Mouse (Mus musculus): ENCODE measurements around the gene Hoxa6. TPM values are rescaled to one million over a fixed set of nuclear protein-coding genes. Genes with fewer than 3 reads are reported as not detected.

Gene Hoxa6
- total RNA-seq, 2 experiments from 2014 or later: not detected

DNA sequence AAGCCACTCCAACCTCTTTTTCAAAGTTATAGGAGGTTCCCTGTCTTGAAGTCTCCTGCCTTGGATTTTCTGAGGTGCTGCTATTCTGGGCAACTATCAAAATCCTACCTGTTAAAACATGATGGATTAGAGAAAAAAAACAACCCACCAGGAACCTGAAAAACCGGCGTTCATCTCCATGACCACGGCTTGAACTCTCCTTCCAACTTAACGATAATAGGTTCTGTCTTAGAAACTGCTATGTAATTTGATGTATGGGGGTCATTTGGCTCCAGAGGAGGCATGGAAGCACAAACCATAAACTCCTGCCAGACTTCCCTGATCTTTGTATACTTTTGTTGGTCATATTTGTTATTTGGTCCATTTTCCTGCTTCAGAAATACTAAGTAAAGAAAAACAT is 34.9 kb downstream of the Hoxa6 start:
- DNase-seq (ENCODE audit: extremely low spot score in 1 of 2, low spot score in 2 of 2): no peak
- intact Hi-C loops (cut with DNase I): no loop called here

DNA sequence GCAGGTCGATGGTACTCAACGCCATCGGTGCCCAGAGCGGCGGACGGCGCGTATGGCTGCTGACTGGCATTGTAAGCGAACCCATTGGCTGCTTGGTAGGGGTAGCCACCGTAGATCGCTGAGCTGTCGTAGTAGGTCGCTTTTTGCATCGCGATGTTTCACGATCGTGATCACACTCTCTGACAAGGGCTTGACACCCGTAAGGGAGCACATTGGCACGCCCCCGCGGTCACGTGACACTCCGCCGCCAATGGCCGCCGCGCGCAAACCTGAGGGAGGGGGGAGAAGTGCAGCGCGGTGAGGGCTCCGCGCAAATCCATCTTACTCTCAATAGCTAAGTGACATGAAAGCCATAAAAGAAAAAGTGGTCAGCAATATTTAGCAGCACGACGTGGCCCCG is 36.0 kb downstream of the Hoxa6 start:
- DNase-seq (ENCODE audit: extremely low spot score in 1 of 2, low spot score in 2 of 2): no peak
- intact Hi-C loops (cut with DNase I): no loop called here

DNA sequence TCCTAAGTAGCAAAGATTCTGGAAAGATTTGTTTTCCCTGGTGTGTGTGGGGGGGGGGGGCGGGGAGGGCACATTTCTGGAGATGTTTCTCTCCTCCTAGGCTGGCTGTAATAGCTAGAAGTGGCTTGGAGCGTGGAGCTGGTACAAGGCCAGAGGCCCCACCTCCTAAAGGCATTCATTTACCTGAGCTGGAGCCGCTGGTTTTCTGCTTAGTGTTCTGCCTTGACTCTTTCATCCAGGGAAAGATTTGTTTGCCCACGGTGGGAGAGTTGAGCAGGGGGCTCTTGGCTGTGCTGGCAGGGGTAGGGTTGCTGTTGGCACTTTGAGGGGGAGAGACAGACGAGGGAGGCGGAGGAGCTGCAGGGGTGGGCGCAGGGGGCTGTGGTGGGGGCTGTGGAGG is 36.6 kb downstream of the Hoxa6 start:
- no peak for DNase-seq (ENCODE audit: extremely low spot score in 1 of 2, low spot score in 2 of 2)
- intact Hi-C loops (cut with DNase I): no loop called here

DNA sequence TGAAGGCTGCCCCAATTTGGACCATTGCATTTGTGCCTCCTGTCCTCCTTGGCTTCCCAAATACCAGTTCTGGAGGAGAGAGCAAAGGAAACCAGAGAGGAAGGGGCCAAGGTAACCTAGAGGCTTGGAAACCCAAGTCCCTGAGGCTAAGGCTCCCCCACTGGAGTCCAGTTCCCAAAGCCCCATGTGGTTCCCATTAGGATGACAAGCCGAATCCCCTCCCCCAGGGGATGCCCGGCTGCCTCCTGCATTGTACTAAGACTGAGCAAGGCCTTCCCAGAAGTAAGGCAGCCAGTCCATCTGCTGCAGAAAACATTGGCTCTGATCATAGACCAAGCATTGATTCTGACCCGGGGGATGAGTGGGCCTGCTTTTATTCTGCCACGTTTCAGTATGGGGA is 37.2 kb downstream of the Hoxa6 start:
- no peak for DNase-seq (ENCODE audit: extremely low spot score in 1 of 2, low spot score in 2 of 2)
- intact Hi-C loops (cut with DNase I): no loop called here

DNA sequence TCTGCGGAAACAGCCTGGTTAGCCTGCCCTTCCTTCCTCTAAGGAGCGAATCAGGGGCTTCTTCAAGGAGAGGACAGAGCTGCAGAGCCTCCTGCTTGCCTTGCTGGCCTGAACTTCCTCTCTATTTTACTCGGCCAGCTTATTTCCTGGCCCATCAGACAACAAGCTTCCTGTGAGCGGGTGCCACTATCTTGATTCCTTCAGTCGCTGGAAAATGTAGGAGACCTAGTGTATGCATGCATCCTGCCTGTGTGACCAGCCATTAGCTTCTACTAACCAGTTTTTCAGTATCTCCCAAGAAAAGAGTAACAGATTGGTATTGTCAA is 37.7 kb downstream of the Hoxa6 start:
- DNase-seq (ENCODE audit: extremely low spot score in 1 of 2, low spot score in 2 of 2): no peak
- intact Hi-C loops (cut with DNase I): no loop called here

DNA sequence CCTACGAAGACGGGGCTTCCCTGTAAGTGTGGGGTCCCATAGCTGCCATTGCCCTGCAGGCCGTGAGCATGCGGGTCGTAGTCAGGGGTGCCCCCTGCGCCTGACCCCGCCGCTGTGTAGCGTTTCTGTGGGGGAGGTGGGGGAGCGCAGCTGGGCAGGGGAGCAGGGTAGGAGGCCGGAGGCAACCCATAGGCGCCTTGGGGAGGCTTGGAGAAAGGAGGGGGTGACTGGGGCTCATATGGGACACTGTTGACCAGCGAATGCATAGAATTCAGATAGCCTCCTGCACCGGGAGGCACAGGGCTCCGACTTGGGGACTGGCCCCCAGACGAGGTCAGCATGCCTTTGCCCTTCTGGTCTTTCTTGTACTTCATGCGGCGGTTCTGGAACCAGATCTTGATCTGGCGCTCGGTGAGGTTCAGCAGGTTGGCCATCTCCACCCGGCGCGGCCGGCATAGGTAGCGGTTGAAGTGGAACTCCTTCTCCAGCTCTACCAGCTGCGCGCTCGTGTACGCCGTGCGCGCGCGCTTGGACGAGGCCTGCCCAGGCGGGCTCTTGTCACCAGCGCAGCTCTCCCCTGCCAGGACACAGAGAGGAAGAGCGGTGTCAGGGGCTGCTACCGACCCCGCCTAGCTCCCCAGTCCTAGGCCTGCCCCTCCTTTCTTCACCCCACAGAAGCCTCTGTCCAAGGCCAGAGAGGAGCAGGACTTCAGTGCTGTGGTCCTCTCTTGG is 38.2 kb downstream of the Hoxa6 start:
- intact Hi-C loops (cut with DNase I): no loop called here
- no peak for DNase-seq (ENCODE audit: extremely low spot score in 1 of 2, low spot score in 2 of 2)

DNA sequence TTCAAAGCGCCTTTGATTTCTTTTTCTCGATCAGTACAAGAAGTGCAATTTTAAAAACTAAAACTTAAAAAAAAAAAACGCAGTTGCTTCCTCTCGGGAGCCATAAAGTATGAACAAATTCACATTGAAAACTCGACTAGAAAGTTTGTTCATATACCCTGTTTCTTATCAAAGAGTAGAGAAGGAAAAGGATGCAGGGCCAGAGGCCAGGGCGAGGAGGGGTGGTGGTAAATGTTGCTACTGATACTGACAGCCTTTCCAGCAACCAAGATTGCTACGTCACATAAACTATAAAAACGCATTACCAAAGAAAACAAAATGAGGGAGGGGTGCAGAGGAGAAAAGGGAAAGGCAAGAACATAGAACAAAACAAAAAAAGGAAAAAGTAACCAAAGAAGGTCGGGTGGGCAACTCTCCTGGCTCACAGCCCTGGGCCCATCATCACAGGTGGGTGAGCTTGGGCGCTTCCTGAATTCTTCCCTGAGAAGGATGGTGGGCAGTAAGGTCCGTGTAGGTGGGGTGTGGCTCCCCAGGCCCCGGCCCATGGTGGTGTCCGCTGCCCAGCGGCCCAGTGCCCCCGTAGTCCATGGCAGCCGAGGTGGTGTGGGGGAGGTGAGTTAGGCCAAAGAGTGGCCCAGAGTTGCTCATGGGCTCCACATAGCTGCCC is 38.9 kb downstream of the Hoxa6 start:
- no peak for DNase-seq (ENCODE audit: extremely low spot score in 1 of 2, low spot score in 2 of 2)
- intact Hi-C loops (cut with DNase I): loop anchor here (5.0 kb wide), 1 partner anchor 987 kb away; no protein-coding TSS in a partner anchor

DNA sequence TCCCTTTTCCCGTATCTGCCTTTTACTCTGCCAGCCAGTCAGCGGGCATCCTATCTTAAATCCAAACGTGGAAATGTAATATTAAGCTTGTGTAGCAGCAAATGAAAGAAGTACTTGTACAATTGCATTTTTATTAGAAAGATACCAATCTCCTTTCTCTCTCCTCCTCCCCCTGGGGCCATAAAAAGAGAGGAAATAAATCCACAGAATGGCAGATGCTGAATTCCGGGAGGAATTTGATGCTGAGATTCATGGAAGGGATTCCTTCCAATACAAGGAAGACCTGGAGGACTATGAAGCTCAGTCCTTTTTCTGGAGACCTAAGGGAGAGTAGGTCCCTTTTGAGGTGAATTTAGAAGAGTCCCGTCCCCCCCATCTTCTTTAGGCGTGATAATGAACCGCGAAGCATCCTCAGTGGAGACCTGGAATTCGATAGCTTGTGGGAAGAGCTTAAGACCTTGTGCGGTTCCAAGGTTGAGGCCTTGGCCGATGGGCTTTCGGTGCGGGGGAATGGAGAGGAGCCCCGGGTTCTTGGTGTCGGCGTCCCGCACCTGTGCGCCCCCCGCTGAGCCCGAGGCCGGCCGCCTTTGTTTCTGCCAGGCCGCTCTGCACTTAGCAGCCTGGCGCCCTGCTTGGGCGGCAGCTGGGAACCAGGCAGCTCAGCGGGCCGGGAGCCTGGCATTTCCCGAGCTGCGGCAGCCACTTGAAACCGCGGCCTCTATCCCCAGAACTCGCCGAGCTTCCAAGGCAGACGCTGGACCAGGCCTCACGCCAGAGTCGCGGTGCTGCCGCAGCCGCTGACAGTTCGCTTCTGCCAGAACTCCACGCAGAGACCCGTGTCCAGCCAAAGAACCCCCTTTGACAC is 40.1 kb downstream of the Hoxa6 start:
- DNase-seq (ENCODE audit: extremely low spot score in 1 of 2, low spot score in 2 of 2): no peak
- intact Hi-C loops (cut with DNase I): loop anchor here (5.0 kb wide), 1 partner anchor 986 kb away; no protein-coding TSS in a partner anchor

DNA sequence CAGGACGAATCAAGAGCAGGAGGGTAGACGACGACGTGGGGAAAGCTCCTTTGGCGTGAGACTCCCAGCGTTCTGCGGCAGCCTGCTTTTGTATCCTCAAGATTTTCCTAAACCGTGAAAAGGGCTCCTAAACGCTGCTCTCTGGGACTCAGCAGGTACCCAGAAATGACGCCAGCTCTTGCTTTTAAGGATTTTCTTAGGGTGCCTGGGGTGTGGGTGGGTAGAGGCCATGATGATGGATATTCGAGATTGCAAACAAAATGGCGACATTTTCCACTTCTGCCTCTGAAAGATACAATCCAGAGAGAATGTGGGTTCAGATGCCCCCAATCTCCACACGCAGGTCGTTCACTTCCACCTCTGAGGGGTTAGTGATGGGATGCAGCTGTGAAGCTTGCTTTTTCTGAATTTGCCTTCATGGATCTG is 40.8 kb downstream of the Hoxa6 start:
- DNase-seq (ENCODE audit: extremely low spot score in 1 of 2, low spot score in 2 of 2): no peak
- intact Hi-C loops (cut with DNase I): loop anchor here (5.0 kb wide), 1 partner anchor 985 kb away; no protein-coding TSS in a partner anchor

DNA sequence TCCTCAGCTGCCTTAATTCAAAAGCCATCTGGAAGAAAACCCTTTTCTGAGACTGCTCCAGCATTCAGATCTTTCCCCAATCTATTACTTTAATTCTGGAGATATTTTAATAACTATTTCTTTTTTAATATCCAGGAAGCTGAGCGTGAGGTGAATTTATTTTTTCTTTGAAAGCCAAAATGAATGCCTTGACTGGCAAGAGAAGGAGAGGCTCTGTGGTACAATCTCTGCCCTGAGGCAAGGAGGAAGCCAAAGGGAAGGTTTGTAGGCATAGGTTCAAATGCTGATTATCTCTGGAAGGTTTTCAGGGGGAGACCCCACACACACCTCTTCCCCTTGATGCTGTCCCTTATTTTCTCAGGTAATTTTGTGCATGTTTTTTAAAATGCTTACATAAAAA is 41.3 kb downstream of the Hoxa6 start:
- DNase-seq (ENCODE audit: extremely low spot score in 1 of 2, low spot score in 2 of 2): no peak
- intact Hi-C loops (cut with DNase I): loop anchor here (5.0 kb wide), 1 partner anchor 985 kb away; no protein-coding TSS in a partner anchor

DNA sequence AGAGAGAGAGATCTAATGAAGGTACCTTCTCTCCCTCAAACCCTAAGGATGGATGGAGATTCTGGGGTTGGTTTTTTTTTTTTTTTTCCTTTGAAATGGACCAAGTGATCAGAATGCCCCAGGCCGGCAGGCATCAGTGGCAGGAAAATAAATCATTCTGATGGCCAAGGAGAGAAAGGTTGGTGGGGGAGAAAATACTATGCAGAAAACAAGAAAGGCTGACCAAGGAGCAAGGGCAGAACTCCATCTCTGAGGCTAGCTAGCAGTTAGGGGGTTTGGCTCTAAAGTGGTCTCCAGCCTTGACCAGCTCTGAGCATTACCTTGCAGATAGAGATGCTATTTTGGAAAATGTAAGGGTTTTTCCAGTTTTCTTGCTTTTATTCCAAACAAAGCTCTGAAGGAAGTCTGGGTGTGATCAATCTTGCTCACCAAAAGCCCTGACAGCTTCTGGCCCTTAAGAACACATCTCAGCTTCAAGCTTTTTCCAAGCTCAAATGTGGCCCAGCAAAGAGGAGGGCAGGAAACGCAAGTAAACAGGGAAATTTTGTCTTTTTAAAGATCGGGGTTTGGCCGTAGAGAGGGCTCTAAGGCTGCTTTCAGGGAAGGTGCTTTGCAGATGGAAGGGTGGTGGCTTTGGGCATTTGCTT is 42.0 kb downstream of the Hoxa6 start:
- intact Hi-C loops (cut with DNase I): loop anchor here (5.0 kb wide), 1 partner anchor 984 kb away; no protein-coding TSS in a partner anchor
- DNase-seq (ENCODE audit: extremely low spot score in 1 of 2, low spot score in 2 of 2): no peak

DNA sequence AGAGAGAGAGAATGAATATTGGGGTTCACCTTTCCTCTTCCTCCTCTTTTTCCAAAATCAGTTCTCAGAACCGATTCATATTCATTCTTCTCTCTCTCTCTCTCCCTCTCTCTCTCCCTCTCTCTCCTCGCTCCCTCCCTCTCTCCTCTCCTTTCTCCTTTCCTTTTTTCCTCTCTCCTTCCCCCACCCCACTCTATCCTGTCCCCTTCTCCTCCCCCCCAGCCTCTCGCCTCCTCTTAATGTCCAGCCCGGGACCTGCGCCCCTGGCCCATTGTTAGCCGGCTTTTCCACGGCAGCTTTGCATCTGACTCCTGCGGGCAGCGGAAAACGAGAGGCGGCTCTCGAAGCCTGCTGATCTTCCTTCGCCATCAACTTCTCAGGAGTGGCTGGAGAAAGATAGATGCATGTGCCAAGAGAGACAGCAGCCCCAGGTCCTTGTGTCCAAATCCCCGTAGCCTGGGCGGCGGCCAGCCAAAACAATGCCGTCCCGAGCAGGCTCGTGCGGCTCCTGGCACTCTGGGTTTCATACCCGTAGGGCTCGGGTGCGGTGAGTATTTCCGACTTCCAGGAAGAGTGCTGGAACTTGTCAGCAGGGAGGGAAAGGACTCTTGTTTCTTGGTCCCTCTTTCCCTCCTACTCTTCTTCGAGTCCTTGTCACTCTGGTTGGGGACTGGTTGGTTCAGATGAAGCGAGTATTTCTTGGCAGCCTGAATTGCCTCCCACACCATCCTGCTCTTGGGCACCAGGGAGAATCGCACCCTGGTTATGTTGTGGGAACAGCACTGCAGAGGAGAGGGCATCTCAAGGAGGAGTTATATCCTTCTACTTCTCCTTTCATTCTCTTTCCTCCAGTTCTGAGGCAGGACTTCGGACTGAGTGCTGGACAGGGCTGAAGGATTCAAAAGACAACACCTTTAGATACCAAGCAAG is 42.8 kb downstream of the Hoxa6 start:
- DNase-seq (ENCODE audit: extremely low spot score in 1 of 2, low spot score in 2 of 2): no peak
- intact Hi-C loops (cut with DNase I): loop anchor here (5.0 kb wide), 1 partner anchor 983 kb away; no protein-coding TSS in a partner anchor

DNA sequence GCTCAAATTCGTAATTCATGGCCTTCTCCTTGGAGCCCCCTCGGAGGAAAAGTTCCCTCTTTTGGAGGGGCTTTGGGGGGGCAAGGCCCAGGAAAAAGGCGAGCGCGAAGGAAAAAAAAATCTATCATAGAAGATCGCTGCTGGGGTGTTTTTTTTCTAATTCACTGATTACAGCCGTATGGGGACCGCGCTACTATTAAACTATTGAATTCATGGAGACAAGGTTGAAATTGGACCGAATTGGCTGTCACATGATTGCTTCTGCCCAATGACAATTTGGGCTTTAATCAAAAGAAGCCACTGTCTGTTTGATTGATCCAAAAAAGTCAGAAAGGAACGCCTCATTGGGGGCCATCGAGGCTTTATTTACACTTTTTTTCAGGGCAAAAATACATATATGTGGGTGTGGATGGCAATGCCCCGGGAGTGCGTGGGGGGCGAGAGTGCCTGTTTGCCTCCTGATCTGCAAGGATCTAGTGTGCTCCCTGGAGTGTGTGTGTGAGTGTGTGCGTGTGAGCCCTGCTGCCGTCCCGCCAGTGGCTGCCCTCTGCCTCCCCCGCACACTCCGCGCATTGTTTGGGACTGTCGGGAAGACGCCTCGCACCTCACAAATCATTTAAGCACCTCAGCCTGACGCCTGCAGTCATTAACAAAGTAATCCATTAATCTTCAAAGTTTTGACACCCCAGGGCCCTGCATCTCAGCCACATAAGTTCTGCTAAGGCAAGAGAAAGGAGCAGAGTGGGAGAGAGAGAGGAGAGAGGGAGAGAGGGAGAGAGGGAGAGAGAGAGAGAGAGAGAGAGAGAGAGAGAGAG is 43.7 kb downstream of the Hoxa6 start, which contains the start of gene Hoxa2:
Hoxa2 (minus strand) TSS at position 206 of the 815 bp plus-strand sequence.
- intact Hi-C loops (cut with DNase I): loop anchor here (5.0 kb wide), 1 partner anchor 983 kb away; no protein-coding TSS in a partner anchor
- no peak for DNase-seq (ENCODE audit: extremely low spot score in 1 of 2, low spot score in 2 of 2)

DNA sequence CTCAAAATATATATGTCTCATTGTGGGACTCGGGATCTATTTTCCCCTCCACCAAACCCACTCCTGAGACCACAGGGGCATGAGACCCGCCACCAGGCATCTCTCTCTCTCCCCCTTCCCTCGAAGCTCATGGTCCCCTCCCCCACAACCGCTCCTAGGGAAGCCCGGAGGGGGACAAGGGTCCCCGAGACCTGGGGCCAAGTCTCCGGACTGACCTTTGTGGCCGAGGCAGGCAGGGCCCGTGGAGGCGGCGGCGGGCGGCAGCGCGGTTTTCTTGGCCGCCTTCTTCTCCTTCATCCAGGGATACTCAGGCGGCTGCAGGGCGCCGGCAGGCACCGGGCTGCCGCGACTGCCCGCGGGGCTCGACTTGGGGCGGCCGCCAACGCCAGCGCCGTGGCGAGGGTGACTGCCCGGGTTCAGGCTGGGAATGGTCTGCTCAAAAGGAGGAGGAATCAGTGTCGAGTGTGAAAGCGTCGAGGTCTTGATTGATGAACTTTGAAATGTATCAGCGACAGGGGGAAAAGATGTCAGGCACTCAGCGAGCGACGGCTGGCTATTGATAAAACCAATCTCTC is 44.4 kb downstream of the Hoxa6 start:
- intact Hi-C loops (cut with DNase I): no loop called here
- DNase-seq (ENCODE audit: extremely low spot score in 1 of 2, low spot score in 2 of 2): no peak

DNA sequence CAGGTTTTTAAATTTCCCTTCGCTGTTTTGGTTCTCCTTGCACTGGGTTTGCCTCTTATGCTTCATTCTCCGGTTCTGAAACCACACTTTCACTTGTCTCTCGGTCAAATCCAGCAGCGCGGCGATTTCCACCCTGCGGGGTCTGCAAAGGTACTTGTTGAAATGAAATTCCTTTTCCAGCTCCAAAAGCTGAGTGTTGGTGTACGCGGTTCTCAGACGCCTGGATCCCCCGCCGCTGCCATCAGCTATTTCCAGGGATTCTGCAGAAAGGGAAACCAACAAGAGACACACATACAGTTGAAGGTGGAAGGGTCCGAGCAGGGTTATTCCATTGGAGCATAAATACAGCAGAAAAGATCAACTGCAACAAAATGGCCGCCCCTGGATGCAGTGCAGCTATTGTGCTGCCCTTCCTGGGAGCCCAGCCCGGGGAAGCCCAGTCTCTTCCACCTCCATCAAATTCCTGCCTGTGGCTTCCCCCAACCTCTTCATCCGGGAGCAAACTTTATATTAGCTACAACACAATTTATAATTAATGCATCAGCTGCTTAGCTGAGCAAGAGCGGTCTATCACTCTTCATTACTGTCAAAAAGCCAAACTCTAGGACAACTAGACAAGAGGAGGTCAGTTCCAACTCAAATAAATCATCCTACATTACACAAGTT is 45.0 kb downstream of the Hoxa6 start:
- no peak for DNase-seq (ENCODE audit: extremely low spot score in 1 of 2, low spot score in 2 of 2)
- intact Hi-C loops (cut with DNase I): no loop called here

DNA sequence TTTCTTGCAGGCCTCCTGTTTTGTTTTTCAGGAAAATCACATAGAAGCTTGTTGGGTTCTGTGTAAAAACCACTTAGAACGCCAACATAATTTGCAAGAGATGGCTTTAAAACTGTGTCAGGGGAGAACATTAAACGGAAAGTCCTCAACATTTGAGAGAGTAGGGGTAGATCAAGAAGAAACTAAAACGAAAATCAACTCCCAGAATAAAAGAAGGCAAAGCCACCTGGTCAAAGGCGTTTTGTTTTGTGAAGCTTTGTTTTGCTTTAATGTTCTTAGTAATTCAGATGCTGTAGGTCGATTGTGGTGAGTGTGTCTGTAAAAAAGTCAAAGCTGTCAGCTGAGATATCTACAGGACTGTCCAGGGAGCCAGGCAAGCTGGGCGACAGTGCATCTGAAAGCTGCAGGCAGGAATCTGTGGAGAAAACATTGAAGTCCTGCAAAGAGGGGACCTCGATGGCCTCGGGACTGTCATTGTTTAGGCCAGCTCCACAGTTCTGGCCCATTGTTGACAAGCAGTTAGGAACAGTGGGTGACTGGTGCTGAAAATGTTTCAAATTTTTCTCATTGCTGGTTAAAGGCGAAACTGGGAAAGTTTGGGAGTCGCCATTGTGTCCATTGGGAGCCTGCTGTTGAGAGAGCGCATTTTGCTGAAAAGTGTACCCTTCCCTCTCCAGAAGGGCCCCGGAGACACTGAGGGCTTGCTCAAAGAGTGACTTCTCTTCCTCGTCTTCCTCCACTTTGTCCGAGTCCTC is 45.7 kb downstream of the Hoxa6 start:
- no peak for DNase-seq (ENCODE audit: extremely low spot score in 1 of 2, low spot score in 2 of 2)

More for the DNA sequence above, 45.7 kb downstream of the Hoxa6 start:
- intact Hi-C loops (cut with DNase I): no loop called here
